Mouse (Mus musculus) brain, embryonic 14.5 days (tissue): ENCODE measurements around the gene Lactb. TPM values are rescaled to one million over a fixed set of nuclear protein-coding genes. Genes with fewer than 3 reads are reported as not detected.
"Not testable (repeated sequence)": the region's sequence is repeated elsewhere in the genome, so short reads cannot be mapped to it uniquely, and the experiment has no call there.

Experiments
- DNase-seq: peaks from one replicate; pipeline ENCODE4 v3.0.0-alpha.2; 2011; ENCODE audit warnings: low read depth
- CTCF ChIP-seq: fragments of 200-500 bp; IDR thresholded peaks from 2 replicates; pipeline ENCODE4 v1.5.1; 2012; ENCODE audit warnings: inconsistent platforms, mild to moderate bottlenecking, moderate library complexity, borderline replicate concordance; ENCODE audit not compliant: insufficient read depth, insufficient read length; ENCODE audit errors: extremely low read depth
- POLR2A ChIP-seq: fragments of 200-500 bp; IDR thresholded peaks from 2 replicates; pipeline ENCODE4 v1.6.1; 2012; ENCODE audit warnings: mild to moderate bottlenecking, inconsistent platforms, borderline replicate concordance; ENCODE audit not compliant: poor library complexity, insufficient read depth, insufficient read length, severe bottlenecking; ENCODE audit errors: extremely low read depth
- polyA plus RNA-seq: library from polyadenylated mRNA; depleted of rRNA; stranded (reverse); fragments of >200 nt; gene quantifications from 2 replicates; pipeline ENCODE4 v1.2.3, GENCODE M21; 2012

Lactb gene
- polyA plus RNA-seq, 1 experiment = 14.8 TPM

DNA sequence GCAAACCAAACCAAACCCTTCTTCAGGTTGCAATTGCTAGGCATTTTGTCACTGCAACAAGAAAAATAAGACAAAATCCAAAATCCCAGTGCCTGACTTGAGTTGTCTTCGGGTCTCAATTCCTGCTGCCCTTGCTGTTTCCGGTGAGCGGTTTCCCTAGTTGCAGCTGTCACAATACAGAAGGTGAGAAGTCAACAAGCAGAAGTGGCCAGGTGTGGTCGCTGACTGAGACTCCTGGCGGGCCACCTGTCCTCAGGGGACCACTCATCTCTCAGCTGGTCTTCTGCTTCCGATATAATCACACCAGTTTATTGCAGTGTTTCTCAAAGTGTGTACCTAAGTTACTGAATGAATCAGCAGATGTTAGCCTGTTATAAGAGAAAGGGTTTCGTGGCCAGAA is 44.9 kb downstream of the Lactb start:
- TF ChIP-seq CTCF = no peak
- no peak for TF ChIP-seq POLR2A
- no peak for DNase-seq

DNA sequence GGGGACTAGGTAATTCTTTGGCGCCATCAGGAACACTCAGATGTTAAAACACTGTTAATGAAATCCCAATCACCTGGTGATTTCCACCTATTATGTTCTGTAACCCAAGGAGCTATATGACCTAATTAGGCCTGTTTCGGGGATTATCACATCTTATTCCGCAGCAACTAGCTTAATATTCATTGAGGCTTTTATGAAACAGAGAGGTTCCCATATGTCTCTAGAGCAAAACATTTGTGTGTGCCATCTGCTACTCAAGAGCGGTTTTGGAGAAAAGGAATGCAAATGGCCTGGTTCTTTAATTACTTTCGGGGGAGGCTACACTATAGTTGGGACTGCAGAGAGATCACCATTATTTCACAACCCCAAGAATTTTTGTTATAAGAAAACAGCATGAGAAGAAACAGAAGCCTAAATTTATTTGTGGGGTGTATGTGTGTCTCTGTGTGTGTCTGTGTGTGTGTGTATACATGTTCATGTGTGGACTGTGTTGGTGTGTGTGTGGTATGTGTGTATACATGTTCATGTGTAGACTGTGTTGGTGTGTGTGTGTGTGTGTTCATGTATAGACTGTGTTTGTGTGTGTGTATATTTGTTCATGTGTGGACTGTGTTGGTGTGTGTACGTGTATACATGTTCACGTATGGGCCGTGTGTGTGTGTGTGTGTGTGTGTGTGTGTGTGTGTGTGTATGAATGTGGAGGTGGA is 47.4 kb downstream of the Lactb start:
- DNase-seq = peak; percentile 90
- no peak for TF ChIP-seq CTCF
- no peak for TF ChIP-seq POLR2A

DNA sequence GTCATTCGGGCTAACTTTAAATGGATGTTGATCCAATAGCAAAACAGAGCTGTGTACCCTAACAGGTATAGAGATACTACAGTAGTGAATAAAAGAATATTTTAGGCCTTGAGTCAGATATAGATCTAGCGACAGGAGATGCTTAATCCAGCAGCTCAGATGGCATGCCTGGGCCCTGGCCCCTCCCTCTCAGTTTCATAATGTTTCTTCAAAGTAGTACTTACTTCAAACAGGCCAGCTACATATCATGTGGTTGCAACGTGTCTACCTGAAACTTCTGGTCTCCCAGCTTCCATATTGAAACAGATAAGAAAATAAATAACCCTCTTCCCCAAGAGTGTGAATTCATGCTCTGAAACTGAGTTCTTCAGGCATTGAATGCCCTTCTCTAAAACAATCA is 49.4 kb downstream of the Lactb start:
- no peak for DNase-seq
- TF ChIP-seq CTCF (no peak), POLR2A (no peak)

DNA sequence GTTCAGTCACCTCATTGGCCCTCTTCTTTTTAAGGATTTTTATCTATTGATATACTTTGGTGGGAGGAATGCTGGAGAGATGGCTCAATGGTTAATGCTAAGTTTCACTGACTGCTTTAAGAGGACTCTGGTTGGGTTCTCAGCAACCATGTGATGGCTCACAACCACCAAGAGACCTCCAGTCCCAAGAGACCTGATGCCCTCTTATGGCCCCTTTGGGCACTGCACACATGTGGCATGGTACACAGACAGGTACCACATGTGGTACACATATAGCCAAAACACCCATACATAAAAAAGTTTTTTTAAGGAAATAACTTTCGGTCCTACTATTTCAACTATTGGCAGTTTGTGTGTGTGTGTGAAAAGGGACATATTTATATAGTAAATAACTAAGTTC is 53.2 kb downstream of the Lactb start:
- peak; percentile 4; the same call in 1 of the 2 replicates for TF ChIP-seq CTCF
- TF ChIP-seq POLR2A = no peak

DNA sequence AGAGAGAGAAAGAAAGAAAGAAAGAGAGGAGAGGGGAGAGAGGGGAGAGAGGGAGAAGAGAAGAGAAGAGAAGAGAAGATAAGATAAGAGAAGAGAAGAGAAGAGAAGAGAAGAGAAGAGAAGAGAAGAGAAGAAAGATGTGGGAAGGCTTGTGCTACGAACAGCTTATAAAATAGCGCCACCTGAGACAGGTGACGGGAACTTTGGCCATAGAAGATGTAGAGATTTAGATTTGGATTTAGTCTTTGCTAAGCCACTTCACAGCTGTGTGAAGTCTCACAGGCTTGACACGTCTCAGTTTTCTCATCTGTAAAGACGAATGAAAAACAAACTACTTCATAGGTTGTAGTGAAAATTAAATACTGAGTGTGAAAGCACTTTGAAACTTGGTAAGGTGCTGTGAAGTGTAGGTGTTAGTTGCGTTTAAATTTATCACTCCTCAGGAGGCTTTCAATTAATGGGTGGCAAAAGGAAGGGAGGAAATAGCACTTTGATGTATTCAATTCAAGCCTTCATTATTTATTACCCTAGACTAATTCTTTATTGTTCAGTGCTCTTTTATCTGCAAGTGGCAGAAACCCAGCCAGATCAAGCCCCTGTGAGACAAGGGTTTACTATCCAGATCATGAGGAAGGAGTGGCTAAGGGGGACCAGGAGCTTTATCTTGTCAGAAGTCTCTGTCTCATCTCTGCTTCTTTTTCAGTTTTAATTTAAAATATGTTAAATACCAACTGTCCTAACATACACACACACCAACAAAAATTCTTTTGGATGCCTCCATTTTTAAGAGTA is 54.6 kb downstream of the Lactb start:
- DNase-seq = peak; percentile 39
- TF ChIP-seq POLR2A = no peak

More for the DNA sequence above, 53.2 kb downstream of the Lactb start:
- no peak for DNase-seq

DNA sequence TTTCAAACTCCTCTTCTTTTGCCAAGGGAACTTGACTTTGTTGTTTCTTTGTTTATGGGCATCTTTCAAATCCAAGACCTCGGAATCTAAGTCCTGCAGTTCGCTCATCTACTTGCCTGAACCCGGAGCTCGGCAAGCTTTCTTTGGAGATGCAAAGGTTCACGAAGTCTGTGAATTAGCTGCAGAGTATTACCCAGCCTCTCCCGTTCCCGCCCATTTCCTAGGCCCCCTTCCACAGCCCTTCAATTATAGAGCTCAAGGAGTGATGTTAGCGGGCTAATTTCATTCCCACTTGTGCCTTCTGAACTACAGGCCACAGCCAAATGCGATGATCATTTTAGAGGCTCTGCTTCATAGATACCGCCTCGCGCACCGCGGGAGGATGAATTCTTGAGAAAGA is 55.3 kb downstream of the Lactb start:
- DNase-seq = no peak
- TF ChIP-seq CTCF = no peak

DNA sequence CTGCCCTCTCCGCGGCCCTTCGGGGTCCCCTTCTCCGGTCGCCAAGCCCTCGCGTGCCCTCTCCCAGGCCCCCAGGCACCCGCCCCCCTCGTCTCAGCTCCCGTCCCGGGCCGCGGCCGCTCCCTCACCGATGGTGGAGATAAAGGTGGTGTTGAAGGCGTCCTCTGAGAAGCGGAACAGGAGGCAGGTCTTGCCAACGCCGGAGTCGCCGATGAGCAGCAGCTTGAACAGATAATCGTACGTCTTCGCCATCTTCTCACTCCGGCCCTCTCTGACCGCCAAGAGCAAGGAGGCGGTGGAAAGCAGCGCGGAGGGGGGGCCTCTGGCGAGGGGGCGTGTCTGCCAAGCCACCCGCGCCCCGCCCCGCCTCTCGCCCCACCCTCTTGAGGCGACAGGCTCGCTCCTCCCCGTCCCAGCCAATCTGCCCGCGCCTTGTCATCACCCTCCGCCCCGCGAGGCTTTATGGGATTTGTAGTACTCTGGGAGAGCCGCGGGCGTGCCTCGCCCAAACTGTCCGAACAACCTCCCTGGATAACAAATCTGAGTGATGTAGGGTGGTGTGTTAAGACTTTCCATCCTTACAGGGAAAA is 55.8 kb downstream of the Lactb start, which contains the start of gene Rab8b:
Gene Rab8b, minus strand, starts transcription at position 306 of the 590 bp plus-strand sequence.
- DNase-seq = peak; percentile 99
- TF ChIP-seq POLR2A = peak; percentile 49; the same call in 1 of the 2 replicates
- TF ChIP-seq CTCF = no peak

DNA sequence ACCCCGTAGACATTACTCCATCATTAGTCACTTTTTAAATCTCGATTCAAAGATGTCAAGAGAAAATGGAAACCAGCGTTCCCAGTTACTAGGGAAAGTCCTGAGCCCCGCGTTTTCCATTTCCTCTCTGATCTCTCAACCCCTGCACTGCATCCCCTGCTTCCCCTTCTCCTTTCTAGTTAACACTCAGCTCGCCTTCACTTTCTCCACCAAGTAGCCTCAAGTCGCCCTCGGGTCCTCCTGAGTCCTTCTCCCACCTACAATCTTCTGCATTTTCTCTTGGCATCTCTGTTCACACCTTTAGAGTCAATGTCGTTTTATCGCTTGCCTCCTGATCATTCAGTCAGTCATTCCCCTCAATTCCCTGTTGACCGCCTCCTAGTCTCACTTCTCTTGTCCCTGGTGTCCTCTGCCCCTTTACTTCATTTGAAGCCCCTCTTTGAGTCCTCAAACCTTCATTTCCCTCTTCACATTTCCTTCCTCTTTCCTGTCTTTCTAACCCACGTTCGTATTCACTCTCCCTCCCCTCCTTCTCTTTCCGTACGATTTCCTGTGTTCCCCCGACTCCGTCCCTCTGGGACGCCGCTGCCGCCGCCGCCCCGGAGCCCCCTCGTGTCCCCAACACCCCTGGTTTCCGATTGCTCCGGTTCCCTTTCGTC is 56.5 kb downstream of the Lactb start:
- TF ChIP-seq CTCF = no peak
- DNase-seq = peak; percentile 36

DNA sequence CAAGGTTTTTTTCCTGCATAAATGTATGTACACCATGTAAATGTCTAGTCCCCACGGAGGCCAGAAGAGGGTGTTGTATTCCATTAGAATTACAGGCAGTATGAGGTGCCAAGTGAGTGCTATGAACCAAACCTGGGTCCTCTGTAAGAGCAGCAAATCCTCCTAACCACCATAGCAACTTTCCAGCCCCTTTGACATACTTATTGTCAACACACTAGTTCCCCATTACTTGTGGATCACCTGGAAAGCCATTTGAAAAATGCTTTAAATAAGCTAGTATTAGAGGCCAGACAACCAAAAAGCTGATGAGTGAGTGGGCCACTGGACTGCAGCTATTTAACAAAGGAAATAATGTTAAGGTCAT is 57.4 kb downstream of the Lactb start:
- no peak for DNase-seq
- TF ChIP-seq POLR2A = no peak
- no peak for TF ChIP-seq CTCF

DNA sequence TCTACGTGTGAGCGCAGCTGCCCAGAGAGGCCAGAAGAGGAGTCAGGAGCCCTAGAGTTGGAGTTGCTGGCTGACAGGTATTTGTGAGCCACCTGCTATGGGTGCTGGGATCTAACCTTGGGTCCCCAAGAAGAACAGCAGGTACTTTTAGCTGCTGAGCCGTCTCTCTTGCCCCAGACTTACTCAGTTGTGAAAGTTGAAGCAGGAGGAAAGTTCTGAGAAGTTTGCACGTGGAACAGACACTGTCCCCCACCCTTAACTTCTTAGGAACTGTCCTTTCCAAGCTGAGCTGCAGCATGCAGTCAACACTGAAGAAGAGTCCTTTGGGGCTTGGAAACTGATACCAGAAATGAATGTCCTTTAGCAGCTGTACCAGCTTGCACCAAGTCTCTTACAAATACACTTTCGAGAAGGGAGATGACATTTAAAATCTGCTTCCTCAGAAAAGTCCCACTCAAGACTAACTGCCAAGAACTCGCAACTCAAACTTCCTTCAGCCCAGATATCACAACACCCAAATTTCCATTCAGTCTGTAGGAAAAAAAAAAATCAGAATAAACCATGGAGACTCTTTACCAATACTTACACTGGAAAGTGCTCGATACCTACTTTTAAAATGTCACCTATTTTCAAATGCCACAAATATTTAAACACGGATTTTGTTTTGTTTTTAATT is 57.9 kb downstream of the Lactb start:
- no peak for DNase-seq
- TF ChIP-seq CTCF = no peak
- TF ChIP-seq POLR2A = no peak

DNA sequence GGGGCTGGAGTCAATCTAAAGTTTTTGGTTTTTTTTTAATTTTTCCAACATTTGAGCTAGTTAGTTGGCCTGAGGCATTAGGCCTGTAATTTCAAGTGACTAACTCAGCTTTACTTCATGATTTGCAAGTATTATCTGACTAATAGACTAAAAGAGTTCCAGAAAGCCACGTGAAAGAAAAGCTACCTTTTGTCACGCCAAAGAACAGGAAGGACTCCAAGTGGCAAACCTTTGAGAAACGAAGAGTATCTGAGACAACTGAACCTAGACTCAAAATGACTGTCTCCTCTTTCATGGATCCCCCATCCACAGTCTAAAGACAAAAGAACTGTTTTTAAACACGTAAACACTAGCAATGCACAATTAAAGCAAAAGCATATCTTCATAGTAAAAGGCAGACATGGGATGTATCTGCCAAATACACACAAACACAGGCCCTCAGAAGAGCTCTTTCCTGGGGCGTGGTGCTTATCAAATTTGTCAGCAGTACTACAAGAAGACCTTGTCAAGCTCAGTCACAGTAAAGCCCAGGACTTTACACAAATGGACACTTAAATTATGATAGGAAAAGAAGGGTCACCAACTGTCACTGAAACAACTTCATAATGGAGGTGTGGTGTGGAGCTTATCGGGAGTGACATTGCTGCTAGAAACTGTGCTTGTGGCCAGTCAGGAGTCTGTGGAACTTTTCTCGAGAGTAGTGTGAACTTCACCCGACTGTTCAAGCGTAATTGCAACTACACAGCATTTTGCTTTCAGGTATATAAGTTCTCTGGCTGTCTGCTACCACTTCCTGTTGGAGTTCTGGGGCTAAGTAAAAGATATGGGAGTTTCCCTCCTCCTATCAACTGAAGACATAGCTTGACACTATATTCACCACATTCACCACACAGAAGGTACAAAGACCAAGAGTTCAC is 59.2 kb downstream of the Lactb start:
- no peak for TF ChIP-seq CTCF
- no peak for TF ChIP-seq POLR2A
- no peak for DNase-seq

DNA sequence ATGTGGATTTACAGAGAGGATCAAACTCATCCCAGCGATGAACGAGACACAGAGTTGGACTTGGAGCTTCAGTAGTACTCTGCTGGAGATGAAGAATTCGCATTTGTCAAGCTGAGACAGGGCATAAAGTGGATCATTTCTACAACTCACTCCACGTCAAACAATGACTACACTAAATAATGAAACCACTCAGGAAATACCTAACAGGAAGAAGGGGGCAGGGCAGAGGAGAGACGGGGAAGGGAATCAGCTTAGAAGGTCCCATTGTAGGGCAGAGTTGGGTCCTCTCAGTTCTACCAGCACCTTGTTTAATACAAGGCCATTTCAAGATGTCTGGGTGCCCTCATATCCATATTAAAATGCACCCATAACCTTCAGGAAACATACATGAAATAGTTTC is 59.9 kb downstream of the Lactb start:
- TF ChIP-seq POLR2A = no peak
- no peak for TF ChIP-seq CTCF
- DNase-seq = no peak

DNA sequence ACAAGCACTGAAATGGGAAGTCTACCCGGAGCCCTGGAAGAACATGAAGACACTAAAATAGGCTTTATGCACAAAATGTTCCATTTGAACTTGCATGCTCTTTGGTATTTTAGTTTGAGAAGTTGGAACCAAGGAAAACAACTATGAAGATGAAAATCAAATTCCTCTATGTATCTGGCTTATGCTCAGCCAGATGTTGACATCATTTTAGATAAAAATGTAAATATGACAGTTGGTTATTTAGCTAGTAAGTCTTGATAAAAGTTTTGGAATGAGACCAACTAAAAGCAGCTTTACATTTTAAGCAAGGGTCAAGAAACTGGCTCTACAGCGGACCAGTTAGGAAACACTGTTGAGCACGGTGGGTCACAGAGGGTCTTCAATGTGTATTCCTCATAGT is 60.7 kb downstream of the Lactb start:
- TF ChIP-seq POLR2A = no peak
- TF ChIP-seq CTCF = no peak
- no peak for DNase-seq

DNA sequence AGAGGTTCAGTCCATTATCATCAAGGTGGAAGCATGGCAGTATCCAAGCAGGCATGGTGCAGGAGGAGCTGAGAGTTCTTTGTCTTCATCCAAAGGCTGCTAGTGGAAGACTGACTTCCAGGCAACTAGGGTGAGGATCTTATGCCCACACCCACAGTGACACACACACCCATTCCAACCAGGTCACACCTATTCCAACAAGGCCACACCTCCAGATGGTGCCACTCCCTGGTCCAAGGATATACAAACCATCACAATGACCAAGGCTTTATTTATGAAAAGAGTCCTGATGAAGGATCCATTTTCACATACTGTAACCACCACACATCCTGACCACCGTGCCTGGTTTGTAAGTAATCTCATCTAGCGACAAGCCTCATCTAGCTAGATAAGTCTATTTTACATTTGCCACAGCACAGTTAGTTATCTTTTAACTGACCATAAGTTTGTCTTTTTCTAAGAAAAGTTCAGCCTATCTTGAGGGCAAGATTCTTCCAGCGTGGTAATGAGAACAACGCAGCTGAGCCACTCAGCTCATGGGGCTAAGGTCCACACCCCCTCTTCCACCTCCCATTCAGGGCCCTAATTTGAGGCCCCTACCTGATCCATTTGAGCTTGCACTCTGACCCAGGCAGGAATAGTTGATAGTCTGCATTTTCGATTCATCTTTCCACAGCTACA is 61.9 kb downstream of the Lactb start:
- not testable (repeated sequence) for DNase-seq
